Mouse (Mus musculus): ENCODE data around the gene Naa60. TPM values are rescaled to one million over a fixed set of nuclear protein-coding genes. Genes with fewer than 3 reads are reported as not detected.

Naa60 gene
- polyA plus RNA-seq, 1 experiment from 2014 or later = 60.6 TPM

DNA sequence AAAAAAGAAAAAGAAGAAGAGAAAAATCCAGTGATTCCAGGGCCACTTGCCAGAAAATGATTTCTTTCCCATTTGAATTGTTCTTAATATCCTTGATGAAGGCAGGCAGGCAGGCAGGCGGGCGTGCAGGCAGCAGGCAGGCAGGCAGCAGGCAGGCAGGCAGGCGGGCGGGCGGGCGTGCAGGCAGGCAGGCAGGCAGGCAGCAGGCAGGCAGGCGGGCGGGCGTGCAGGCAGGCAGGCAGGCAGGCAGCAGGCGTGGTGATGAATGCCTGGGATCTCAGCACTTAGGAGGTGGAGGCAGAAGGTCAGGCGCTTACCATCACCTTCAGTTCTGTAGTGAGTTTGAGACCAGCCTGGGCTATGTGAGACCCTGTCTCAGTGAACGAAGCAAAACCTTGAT is 19.6 kb upstream of the Naa60 start:
- no peak overlapping the region for H3K27ac ChIP-seq
- H3K9ac ChIP-seq = no peak overlapping the region
- no peaks in the 10 kb centered on the region for H3K36me3 ChIP-seq (replicated peaks)
- H3K4me1 ChIP-seq = peaks cover 5% of the 10 kb centered on the region
- no peak for ATAC-seq (ENCODE audit: low FRiP score)
- WGBS = 36% methylated on average over 12 of the region's 12 CpGs
- H3K4me2 ChIP-seq = no peak overlapping the region
- H3K27me3 ChIP-seq = no peaks in the 10 kb centered on the region
- H3K9me3 ChIP-seq = no peaks in the 10 kb centered on the region
- no peak overlapping the region for H3K4me3 ChIP-seq (replicated peaks)

- no peaks in the 10 kb centered on the region for H3K27me3 ChIP-seq
- no peak for ATAC-seq (ENCODE audit: low FRiP score)
These were observed 17.6 kb upstream of the Naa60 start for GRCm38 (mm10) chr16:3854437-3855182.

DNA sequence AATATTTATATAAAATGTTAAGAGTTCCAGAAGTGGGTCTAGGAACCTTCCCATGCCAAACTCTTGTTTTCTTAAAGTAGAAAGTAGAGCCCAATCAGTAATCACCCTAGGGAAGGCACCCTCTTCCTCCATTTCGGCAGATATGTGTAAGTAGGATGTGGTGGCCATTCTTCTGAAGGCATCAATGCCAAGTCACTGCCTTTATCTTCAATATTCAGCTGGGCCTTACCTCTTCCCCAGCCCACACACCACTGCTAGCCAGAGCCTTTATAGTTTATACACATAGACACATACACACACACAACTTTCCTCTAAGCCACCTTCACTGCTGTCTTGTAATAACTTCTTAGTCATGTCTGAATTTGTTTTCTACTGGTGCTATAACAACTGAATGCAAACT is 16.4 kb upstream of the Naa60 start:
- Histone ChIP-seq H3K9ac (no peak overlapping the region), H3K27ac (no peak overlapping the region), H3K27me3 (no peaks in the 10 kb centered on the region), H3K9me3 (no peaks in the 10 kb centered on the region), H3K36me3 (replicated peaks) (peaks cover 3% of the 10 kb centered on the region; the same call in 1 of the 2 replicates), H3K4me3 (replicated peaks) (no peak overlapping the region), H3K4me2 (no peak overlapping the region), H3K4me1 (no peaks in the 10 kb centered on the region)
- 96% methylated on average over 1 of the region's 1 CpGs for WGBS
- ATAC-seq (ENCODE audit: low FRiP score) = no peak

More at GRCm38 (mm10) chr16:3854437-3855182, 17.6 kb upstream of the Naa60 start:
- WGBS = 50% methylated on average over 11 of the region's 11 CpGs
- Histone ChIP-seq H3K4me2 (no peak overlapping the region), H3K27ac (no peak overlapping the region), H3K36me3 (replicated peaks) (no peaks in the 10 kb centered on the region), H3K4me1 (no peaks in the 10 kb centered on the region), H3K9ac (no peak overlapping the region), H3K9me3 (no peaks in the 10 kb centered on the region), H3K4me3 (replicated peaks) (no peak overlapping the region)

DNA sequence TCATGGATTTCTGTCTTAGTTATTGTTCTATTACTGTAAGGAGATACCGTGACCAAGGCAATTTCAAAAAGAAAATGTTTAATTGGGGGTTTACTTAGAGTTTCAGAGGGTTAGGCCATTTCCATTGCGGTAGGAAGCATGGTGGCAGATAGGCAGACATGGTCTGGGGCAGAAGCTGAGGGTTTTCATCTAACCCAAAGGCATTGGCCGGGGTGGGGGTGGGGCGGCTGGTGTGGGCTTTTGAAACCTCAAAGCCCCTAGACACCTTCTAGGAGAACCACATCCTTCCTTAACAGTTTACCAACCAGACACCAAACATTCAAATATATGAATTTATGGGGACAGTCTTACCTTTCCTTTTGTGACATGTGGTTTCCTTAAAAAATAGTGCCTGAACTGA is 12.9 kb upstream of the Naa60 start:
- H3K4me3 ChIP-seq (replicated peaks) = no peak overlapping the region
- 93% methylated on average over 4 of the region's 4 CpGs for WGBS
- no peak overlapping the region for H3K27ac ChIP-seq
- H3K9me3 ChIP-seq = no peaks in the 10 kb centered on the region
- H3K4me1 ChIP-seq = no peaks in the 10 kb centered on the region
- ATAC-seq (ENCODE audit: low FRiP score) = no peak
- H3K9ac ChIP-seq = no peak overlapping the region
- H3K4me2 ChIP-seq = no peak overlapping the region
- H3K36me3 ChIP-seq (replicated peaks) = peaks cover 19% of the 10 kb centered on the region
- no peaks in the 10 kb centered on the region for H3K27me3 ChIP-seq

GRCm38 (mm10) chr16:3871815-3872214 is 360 bp upstream of the Naa60 start:
- H3K4me2 ChIP-seq = peak overlapping the region; percentile 82
- peak overlapping the region; percentile 57 for H3K4me3 ChIP-seq (replicated peaks)
- H3K4me1 ChIP-seq = peaks cover 19% of the 10 kb centered on the region
- no peaks in the 10 kb centered on the region for H3K9me3 ChIP-seq
- peaks cover 10% of the 10 kb centered on the region for H3K36me3 ChIP-seq (replicated peaks)
- ATAC-seq (ENCODE audit: low FRiP score) = no peak; the same call in 1 of the 2 replicates
- peak overlapping the region; percentile 46; the same call in 1 of the 2 replicates for H3K27ac ChIP-seq
- H3K27me3 ChIP-seq = no peaks in the 10 kb centered on the region
- H3K9ac ChIP-seq = peak overlapping the region; percentile 68
- 2% methylated on average over 16 of the region's 16 CpGs for WGBS

DNA sequence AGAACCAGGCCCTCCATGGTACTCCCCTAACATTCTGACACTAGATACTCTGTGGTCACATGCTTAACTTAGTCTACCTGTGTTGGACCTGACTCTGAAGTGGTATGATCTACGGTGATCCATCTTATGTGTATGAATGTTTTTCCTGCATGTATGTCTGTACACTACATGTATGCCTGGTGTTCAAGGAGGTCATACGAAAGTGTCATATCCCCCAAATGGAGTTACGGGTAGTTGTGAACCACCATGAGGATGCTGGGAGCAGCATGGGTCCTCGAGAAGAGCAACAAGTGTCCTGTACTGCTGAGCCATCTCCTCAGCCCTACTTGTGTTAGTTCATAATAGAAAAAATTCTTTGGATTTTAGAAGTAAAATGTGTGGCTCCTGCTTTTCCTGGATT is 4.2 kb downstream of the Naa60 start:
- Histone ChIP-seq H3K36me3 (replicated peaks) (0 out of 2 replicates have a peak, but pooled peaks cover 6% of the 10 kb centered on the region), H3K27me3 (no peaks in the 10 kb centered on the region), H3K9me3 (no peaks in the 10 kb centered on the region), H3K27ac (no peak overlapping the region), H3K4me1 (peaks cover 14% of the 10 kb centered on the region), H3K4me3 (replicated peaks) (no peak overlapping the region), H3K9ac (no peak overlapping the region), H3K4me2 (no peak overlapping the region)
- 88% methylated on average over 4 of the region's 4 CpGs for WGBS
- ATAC-seq (ENCODE audit: low FRiP score) = no peak

DNA sequence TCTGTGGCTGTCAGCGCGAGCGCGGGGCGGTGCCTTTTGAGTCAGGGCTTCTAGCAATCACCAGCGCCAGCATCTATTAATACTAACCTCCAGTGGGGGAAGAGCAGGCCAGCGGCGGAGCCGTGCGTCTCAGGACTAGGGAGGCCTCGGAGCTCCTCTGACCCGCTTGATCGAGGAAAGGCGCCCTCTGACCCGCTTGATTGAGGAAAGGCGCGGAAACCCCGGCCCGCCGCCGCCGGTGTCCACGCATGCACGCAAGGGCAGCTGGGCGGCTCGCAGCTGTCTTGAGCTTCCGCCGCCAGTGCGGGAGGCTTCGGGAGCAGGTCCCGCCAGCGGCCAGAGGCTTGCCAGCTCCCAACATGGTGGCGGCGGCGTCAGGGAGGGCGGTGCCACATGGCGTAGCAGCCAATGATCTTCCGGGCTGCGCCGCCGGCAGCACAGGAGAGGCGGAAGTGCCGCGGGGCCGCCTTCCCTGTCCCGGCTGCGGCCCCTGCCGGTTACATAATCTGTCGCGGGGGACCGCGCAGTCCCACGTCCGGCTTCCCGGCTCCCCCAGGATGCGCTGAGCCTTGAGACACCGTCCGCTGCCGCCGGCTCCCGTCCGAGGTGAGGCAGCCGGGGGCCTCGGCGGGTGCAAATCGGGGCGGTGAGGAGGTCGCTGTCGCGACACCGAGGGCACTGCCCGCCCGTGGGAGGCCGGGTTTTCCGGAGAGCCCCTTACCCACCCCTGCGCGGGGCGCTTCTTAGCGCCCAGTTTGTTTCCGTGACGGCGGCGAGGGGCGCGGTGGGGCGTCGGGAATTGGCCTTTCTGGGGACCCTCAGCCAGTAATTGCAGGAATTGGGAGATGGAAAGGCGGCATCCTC is 12.3 kb downstream of the Naa60 start, which contains the start of the genes Zfp597 and Gm20695:
Gene Zfp597, minus strand, starts transcription at position 361 of the 864 bp plus-strand sequence.
Gene Gm20695, plus strand, starts transcription at position 448 of the 864 bp plus-strand sequence.
- no peaks in the 10 kb centered on the region for H3K27me3 ChIP-seq
- WGBS = under 1% methylated on average over 77 of the region's 88 CpGs
- 0 out of 2 replicates have a peak, but pooled peaks cover 4% of the 10 kb centered on the region for H3K36me3 ChIP-seq (replicated peaks)
- H3K9me3 ChIP-seq = no peaks in the 10 kb centered on the region
- peak within 1 kb of the TSS; percentile 90 for H3K9ac ChIP-seq
- H3K4me1 ChIP-seq = peaks cover 15% of the 10 kb centered on the region
- peak; percentile 99 for ATAC-seq (ENCODE audit: low FRiP score)
- H3K27ac ChIP-seq = peak within 1 kb of the TSS; percentile 92
- peak within 1 kb of the TSS; percentile 89 for H3K4me3 ChIP-seq (replicated peaks)
- peak within 1 kb of the TSS; percentile 75 for H3K4me2 ChIP-seq

DNA sequence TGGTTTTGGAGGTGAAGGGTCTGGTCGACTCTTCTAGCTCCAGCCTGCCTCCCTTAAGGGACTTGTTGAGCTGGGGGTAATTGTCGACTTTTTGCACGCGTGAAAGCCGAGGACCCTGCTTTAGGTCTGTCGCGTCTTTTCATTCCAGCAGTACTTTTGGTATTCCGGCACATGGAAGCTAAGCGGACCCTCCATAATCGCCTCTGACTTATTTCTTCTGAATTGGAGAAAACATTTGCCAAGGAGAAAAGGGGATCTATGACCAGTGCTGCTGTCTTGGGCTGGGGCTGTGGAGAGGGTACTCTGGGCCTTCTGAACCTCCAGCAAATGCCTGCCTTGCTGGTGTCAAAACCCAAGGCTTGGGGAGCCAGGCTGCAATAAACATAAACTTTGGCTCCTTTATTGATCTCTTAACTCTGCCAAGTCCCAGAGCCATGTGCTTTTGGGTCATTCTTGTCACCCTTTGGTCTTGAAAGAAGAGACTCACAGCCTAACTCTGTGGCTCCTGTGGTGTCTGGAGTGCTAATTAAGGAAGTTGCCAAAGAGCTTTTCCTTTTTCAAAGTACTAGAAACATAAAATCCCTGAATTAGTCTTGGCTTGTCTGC is 13.0 kb downstream of the Naa60 start:
- peak overlapping the region; percentile 92 for H3K27ac ChIP-seq
- 0 out of 2 replicates have a peak, but pooled peaks cover 2% of the 10 kb centered on the region for H3K36me3 ChIP-seq (replicated peaks)
- H3K9me3 ChIP-seq = no peaks in the 10 kb centered on the region
- no peaks in the 10 kb centered on the region for H3K27me3 ChIP-seq
- peak overlapping the region; percentile 89 for H3K4me3 ChIP-seq (replicated peaks)
- peaks cover 15% of the 10 kb centered on the region for H3K4me1 ChIP-seq
- 6% methylated on average over 10 of the region's 10 CpGs for WGBS
- H3K4me2 ChIP-seq = peak overlapping the region; percentile 75
- H3K9ac ChIP-seq = peak overlapping the region; percentile 90
- peak; percentile 37 for ATAC-seq (ENCODE audit: low FRiP score)

DNA sequence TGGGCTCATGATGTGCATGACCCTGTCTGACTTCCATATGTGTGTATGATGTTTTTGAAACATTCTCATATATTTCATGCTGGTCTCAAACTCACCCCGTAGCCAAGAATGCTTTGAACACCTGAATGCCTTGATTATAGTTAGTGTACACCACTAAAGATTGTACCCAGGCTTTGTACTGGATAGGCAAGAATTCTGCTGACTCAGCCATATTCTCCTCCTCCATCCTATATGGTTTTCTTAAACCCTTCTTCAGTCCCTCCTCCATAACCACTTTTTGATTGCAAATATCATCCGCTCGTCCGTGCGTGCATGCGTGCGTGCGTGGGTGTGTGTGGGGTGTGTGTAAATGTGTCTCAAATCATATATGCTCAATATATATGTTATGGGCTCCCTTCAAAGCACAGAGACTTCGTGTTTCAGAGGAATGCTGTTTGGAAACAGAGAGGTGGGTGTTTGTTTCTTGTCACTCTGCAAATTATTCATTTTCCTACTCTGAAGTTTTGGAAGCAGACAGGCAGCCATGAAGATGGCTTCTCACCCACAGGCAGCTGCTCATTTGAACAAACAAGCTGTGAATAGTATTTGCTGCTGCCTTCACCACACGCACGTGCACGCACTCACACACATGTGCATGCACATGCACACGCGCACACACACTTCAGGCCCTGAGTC is 19.6 kb downstream of the Naa60 start:
- Histone ChIP-seq H3K4me3 (replicated peaks) (no peak overlapping the region), H3K4me2 (no peak overlapping the region), H3K9ac (no peak overlapping the region), H3K9me3 (no peaks in the 10 kb centered on the region), H3K27ac (no peak overlapping the region), H3K4me1 (no peaks in the 10 kb centered on the region), H3K27me3 (no peaks in the 10 kb centered on the region), H3K36me3 (replicated peaks) (peaks cover 8% of the 10 kb centered on the region)
- WGBS = 92% methylated on average over 14 of the region's 14 CpGs
- ATAC-seq (ENCODE audit: low FRiP score) = no peak

DNA sequence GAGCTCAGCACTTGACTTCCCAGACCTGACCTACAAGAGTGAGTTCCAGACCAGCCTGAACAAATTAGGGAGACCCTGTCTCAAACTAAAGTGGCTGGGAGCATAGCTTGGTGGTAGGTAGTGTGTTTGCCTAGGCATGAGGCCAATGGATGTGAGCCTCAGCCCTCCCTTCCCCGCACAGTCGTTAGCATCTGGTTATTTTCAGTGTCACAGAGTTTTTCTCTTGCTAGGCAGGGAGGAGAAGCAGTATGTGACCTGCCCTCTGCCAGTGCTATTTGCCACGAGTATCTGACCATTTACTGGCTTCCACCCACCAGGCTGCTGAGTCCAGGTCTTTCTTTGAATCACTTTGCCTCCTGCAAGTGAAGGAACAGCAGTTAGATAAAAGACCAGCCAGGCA is 21.6 kb downstream of the Naa60 start:
- Histone ChIP-seq H3K9me3 (no peaks in the 10 kb centered on the region), H3K9ac (no peak overlapping the region), H3K27ac (no peak overlapping the region), H3K36me3 (replicated peaks) (peaks cover 28% of the 10 kb centered on the region), H3K27me3 (no peaks in the 10 kb centered on the region), H3K4me3 (replicated peaks) (no peak overlapping the region), H3K4me1 (no peaks in the 10 kb centered on the region), H3K4me2 (no peak overlapping the region)
- WGBS = 88% methylated on average over 3 of the region's 3 CpGs
- ATAC-seq (ENCODE audit: low FRiP score) = no peak

GRCm38 (mm10) chr16:3895173-3895792 is 23.1 kb downstream of the Naa60 start:
- Histone ChIP-seq H3K9ac (no peak overlapping the region), H3K27me3 (no peaks in the 10 kb centered on the region), H3K9me3 (no peaks in the 10 kb centered on the region), H3K36me3 (replicated peaks) (peaks cover 43% of the 10 kb centered on the region), H3K4me1 (no peaks in the 10 kb centered on the region), H3K4me2 (no peak overlapping the region), H3K27ac (no peak overlapping the region; the same call in 1 of the 2 replicates), H3K4me3 (replicated peaks) (no peak overlapping the region)
- no peak for ATAC-seq (ENCODE audit: low FRiP score)
- WGBS = 78% methylated on average over 9 of the region's 9 CpGs
